Mouse (Mus musculus) stomach, postnatal 0 days (tissue): ENCODE measurements at regions not wholly inside any gene's neighbourhood (a gene's known extent, or its start where the extent isn't known, plus 50 kb on each side); places are given as distances from the start of the nearest gene placed in this dataset.

Experiments used
- ATAC-seq: fragments of 200-750 bp; cut with Nextera tagmentation; 2 replicates; pipeline ENCODE4 v1.8.0; 2017; ENCODE audit not compliant: low FRiP score, low TSS enrichment
- DNase-seq: peaks from one replicate; pipeline ENCODE4 v3.0.0-alpha.2; 2016; ENCODE audit warnings: low spot score
- H3K27ac ChIP-seq: fragments of 300-500 bp; sonication (generic); replicated peaks from 2 replicates; pipeline ENCODE4 v1.5.1; 2014; ENCODE audit warnings: mild to moderate bottlenecking, control low read depth
- H3K27me3 ChIP-seq: fragments of 300-500 bp; sonication (generic); 2 replicates; pipeline ENCODE4 v1.6.1; 2014; ENCODE audit warnings: low read length; ENCODE audit not compliant: control insufficient read depth, insufficient read depth
- H3K36me3 ChIP-seq: fragments of 300-500 bp; sonication (generic); 2 replicates; pipeline ENCODE4 v1.6.1; 2014; ENCODE audit warnings: low read length, mixed read lengths; ENCODE audit not compliant: control insufficient read depth, insufficient read depth
- H3K4me1 ChIP-seq: fragments of 300-500 bp; sonication (generic); replicated peaks from 2 replicates; pipeline ENCODE4 v1.6.1; 2014; ENCODE audit warnings: antibody characterized with exemption; ENCODE audit not compliant: control insufficient read depth, insufficient read depth
- H3K4me2 ChIP-seq: fragments of 300-500 bp; sonication (generic); replicated peaks from 2 replicates; pipeline ENCODE4 v1.6.1; 2014; ENCODE audit warnings: low read depth, mild to moderate bottlenecking, control low read depth, moderate library complexity
- H3K4me3 ChIP-seq: fragments of 300-500 bp; sonication (generic); 2 replicates; pipeline ENCODE4 v1.5.1; 2014; ENCODE audit warnings: low read depth, low read length, control low read depth
- H3K9ac ChIP-seq: fragments of 300-500 bp; sonication (generic); 2 replicates; pipeline ENCODE4 v1.6.1; 2014; ENCODE audit warnings: mild to moderate bottlenecking, low read length, control low read depth, mixed read lengths
- H3K9me3 ChIP-seq: fragments of 300-500 bp; sonication (generic); 2 replicates; pipeline ENCODE4 v1.6.1; 2016; ENCODE audit warnings: low read length; ENCODE audit not compliant: control insufficient read depth
- CTCF ChIP-seq: IDR thresholded peaks from 2 replicates; pipeline ENCODE4 v1.5.1; 2016; ENCODE audit warnings: antibody characterized with exemption, low read depth, mild to moderate bottlenecking, moderate library complexity
- EP300 ChIP-seq: optimal IDR thresholded peaks from 2 replicates; pipeline ENCODE3; 2016; ENCODE audit warnings: antibody characterized with exemption

DNA sequence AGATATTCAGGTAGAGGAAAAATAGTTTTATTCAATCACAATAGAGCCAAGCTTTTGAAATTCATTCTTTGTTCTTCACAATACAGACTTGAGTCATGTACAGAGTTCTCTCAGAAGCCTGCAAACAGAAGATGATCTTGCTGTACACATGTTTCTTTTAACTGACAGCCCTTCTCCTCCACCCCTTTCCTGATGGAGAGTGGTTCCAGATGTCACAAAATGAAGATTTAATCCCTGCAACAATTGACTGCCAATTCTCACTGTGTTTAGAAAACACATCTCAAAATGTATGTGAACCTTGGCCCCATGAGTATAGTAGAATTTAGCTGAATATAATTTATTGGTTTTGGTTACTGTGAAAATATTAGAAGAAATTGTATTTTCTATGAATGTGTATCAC, 596.6 kb upstream of the Ncam2 start:
- DNase-seq (no peak), ATAC-seq (no peak)
- Histone ChIP-seq H3K4me1 (no peaks in the 10 kb centered on the region), H3K9me3 (no peaks in the 10 kb centered on the region), H3K9ac (no peak overlapping the region), H3K36me3 (no peaks in the 10 kb centered on the region), H3K4me3 (no peak overlapping the region), H3K4me2 (no peak overlapping the region), H3K27me3 (no peaks in the 10 kb centered on the region), H3K27ac (no peak overlapping the region)
- no peak for TF ChIP-seq EP300
- TF ChIP-seq CTCF: no peak
